Mouse (Mus musculus) heart, postnatal 36 days (tissue): ENCODE data around the gene Chil1. TPM values are rescaled to one million over a fixed set of nuclear protein-coding genes. Genes with fewer than 3 reads are reported as not detected.
A peak's percentile ranks its signal among the peaks of the same experiment; 100 is the strongest.

Experiments
- DNase-seq, 2 experiments: peaks; one replicate each; pipeline ENCODE4 v3.0.0; 2021 to 2022
- intact Hi-C: fragments of 180-260 bp; cut with DNase I; formaldehyde crosslinking; loops from one replicate; pipeline ENCODE4 v1.15.1; 2025
- total RNA-seq, 2 experiments: library from RNA; stranded (reverse); gene quantifications; 2 replicates each; pipeline ENCODE4 v1.2.3; 2021

Chil1 gene
- total RNA-seq, result 1 to 10 TPM in 1 of 2 experiments, under 1 TPM in 1; 0.57 to 1.1 TPM

DNA sequence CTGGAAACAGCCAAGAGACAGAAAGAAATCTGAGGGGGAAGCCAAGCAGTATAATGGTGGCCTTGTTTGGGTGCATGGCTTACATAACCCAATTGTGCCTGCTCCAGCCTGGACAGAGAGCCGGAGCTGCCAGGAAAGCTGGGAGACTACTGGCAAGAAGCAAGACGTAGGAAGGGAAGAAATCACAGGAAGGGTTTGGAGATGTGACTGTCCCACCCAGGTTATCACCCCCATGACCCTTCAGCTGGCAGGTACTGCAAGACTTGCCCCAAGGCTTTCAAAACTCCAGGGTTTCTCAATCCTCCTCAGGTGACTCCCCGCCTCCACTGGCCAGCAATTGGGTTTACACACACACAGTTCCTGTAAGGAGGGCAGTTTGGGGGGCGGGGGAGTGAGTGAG lies at the start of gene Chil1:
Gene Chil1, plus strand, starts transcription at position 152 of the 400 bp plus-strand sequence.
- no peak for DNase-seq
- intact Hi-C loops, result no loop called here

DNA sequence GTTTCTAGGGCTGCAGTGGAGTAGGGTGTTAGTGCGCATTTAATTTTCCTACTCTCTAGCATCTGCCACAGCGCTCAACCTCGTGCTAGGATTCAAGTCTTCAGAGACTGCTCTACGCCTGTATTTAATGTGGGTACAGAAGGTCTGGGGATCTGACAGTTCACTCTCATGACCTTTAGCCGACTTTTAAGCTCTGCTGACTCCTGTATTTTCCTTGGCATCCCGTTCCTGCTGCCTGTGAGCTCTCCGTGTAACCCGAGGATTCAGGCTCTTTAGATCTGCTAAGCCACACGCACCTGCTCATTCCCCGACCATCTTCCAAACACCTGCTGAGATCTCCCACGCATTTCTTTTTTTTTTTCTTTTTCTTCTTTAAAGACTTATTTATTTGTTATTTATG lies 48.7 kb upstream of the Chil1 start:
- intact Hi-C loops, result no loop called here
- no peak for DNase-seq

DNA sequence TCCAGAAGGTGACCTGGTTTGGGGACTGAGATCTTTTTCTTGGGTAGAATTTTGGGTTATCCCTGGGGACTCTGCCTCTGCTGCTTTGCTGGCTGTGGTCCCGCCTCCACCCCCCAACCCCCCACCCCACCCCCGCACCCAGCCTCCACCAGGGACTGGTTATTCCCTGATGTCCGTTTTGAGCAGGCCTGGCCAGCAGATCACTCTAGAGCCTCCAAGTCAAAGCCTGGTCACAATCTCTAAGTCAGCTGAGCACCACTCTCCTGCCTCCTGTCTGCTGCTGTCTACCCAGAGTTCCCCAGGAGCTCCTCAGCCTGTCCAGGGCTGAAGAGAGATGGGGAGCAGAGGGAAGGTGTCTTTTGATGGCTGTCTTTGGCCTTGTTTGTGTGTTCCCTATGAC lies 45.6 kb upstream of the Chil1 start:
- intact Hi-C loops, result no loop called here

DNA sequence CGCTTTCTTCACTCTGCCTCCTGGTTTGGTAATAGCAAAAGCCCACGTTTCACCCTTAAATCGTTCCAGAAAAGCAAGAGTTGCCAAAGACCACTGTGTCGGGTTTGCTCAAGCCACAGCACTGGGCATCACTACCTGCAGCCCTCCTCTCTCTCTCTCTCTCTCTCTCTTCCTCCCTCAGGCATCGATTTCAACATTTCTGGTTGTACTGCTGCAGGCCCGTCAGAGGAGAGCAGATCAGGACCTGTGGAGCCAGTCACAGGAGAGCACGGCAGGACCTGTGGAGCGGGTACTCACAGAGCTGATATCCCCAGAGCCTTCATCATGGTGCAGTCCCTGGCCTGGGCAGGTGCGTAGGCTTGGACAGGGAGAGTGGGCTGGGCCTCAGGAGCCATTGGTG lies 43.6 kb upstream of the Chil1 start:
- intact Hi-C loops, result no loop called here
- DNase-seq, result no peak

More for the DNA sequence above, 45.6 kb upstream of the Chil1 start:
- DNase-seq, result no peak

DNA sequence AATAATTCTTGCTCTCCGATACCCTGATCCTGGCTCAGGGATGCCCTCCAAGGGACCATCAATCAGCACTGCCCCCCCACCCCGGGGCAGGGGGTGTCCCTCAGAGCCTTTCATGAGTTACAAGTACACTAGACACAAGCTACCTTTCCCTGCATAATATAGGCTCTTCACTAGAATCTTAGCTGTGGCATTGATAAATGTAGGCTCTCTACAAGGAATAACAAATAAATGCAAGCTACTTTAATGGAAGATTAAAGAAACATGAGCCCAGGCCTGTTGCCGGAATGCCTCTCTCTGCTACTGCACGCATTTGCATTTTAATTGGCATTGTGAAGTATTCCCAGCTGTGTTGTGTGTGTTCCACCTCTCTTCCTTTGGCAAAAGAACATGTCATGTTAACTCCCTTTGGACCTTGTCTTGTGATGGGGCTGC lies 39.6 kb upstream of the Chil1 start:
- no peak for DNase-seq
- intact Hi-C loops, result no loop called here

DNA sequence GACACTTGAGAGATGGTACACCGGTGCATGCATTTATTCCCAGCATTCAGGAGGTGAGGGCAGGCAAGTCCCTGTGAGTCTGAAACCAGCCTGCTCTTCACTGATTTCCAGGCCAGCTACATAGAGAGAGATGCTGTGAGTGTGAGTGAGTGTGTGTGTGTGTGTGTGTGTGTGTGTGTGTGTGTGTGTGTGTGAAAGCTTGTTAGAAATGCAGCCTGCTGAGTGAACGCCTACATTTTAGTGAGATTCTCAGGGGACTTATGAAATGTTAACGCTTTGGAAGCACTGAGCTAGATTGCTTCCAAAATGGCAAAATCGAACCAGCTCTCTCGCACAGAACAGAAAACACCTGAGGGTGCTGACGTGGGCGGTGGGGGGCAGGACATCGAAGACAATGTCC lies 35.9 kb upstream of the Chil1 start:
- intact Hi-C loops, result no loop called here
- DNase-seq, result no peak

DNA sequence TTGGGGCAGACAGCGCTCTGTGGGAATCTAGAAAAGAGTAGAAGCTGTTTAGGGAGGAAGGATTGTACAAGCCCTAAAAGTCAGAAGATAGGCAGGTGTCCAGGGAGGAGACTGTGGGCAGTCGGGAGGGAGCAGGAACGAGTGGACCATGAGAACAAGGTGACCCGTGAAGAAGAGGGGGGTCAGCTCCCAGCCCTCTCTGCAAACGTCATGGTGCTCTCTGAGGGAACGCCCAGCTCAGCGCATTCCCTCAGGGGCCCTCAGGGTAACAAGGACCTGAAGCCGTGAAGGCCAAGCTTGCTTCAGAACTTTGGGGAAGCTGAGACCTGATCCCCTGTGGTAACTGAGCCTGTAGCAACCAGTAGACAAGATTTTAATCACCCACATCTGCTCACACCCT lies 31.9 kb upstream of the Chil1 start:
- DNase-seq, result no peak
- intact Hi-C loops, result loop anchor here (2.0 kb wide), 2 partner anchors 47 to 173 kb away; no protein-coding TSS in a partner anchor

DNA sequence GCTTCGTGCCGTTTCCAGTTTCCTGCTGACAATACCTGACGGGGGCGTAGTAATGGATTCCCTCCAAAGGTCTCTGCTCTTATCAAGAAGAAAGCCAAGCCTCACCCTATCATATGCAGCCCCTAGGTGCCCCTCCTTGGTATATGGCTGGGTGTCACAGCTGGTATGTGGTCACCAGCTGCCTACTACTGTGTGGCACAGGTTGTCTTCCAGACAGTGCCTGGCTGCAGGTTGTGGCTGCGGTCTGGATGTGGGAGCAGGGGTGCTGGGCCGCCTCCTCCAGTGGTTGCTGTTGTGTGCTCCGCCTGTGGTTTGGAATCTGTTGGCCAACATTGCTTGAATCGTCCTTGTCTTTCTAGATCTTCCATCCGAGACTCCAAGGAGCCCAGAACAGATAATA lies 31.2 kb upstream of the Chil1 start:
- intact Hi-C loops, result loop anchor here (1.0 to 2.0 kb wide), 4 partner anchors 46 to 182 kb away; partner anchors contain the start of gene Ppfia4

DNA sequence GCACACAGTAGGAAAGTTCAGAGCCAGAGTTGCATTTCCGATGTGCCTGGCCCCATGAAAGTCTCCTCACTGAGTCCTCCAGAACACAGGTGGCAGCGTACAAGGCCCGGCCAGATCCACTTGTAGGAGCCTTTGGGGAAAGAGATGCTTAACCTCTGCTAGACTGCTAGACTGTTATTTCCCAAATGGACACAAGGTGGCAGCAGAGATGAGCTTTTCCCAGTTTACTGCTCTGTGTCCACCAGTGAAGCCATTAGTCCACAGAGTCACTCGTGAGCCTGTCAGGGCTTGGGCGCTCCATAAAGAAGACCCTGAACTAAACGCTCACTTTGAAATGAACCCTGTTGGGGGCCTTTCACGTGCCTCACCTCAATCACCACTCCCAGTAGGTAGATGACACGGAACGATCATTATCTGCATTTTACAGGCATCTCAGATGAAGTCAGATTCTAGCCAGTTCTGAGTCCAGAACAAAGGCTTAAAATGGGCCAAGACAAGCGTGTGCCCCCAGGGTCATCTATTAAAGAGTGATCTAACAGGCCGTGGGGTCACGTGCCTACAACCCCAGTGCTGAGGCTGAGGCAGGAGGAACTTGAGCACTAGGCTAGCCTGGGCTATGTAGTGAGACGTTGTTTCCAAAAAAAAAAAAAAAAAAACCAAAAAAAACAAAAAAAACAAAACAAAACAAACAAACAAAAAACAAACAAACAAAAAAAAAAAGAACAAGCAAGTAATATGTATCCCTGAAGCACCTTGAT lies 30.1 kb upstream of the Chil1 start:
- intact Hi-C loops, result loop anchor here (1.0 to 2.0 kb wide), 4 partner anchors 45 to 180 kb away; partner anchors contain the start of gene Ppfia4
- DNase-seq, result peak; percentile 81 to 85

More for the DNA sequence above, 31.2 kb upstream of the Chil1 start:
- DNase-seq, result no peak

DNA sequence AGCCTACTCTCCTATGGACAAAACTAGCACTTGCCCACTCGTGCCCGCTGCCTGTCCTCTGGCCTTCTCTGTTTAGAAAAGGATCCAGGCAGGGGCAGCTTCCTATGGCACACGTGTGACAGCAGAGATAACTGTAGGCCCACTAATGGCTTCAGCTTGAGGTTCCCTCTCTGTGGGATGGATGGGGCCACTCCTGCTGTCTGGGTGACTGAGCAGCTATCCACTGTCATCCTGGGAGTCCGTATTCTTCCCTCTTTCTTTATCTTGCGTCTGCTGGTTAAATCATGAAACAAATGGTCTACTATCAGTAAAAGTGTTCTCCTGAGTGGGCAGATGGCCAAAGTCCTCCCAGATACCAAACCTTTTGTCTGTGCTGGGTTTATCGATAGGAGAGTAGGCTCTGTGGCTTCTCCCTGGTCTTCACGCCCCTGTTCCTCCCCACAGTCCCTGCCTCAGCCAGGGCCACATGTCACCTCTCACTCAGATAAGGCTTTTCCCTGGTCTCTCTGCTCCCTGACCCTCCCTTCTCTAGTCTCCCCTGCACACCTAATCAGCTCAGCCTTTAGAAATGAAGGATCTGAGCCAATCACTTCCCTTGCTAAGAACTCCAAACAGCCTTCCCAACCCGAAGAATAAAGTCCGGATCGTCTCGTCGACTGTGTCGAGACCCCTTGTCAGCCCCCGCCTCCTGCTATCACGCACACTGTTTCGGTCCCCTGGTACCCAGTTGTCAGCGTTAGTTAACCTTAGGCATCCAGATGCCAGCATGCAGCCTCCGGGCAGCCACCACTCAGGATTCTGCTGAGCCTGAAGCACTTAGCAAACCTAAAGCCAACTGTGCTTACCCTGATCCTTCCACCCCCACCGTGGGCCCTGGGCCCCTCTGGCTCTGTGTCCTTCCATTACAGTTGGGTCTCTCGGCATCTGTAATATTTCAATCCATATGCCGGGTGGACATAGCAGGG lies 29.1 kb upstream of the Chil1 start:
- intact Hi-C loops, result no loop called here
- no peak for DNase-seq

DNA sequence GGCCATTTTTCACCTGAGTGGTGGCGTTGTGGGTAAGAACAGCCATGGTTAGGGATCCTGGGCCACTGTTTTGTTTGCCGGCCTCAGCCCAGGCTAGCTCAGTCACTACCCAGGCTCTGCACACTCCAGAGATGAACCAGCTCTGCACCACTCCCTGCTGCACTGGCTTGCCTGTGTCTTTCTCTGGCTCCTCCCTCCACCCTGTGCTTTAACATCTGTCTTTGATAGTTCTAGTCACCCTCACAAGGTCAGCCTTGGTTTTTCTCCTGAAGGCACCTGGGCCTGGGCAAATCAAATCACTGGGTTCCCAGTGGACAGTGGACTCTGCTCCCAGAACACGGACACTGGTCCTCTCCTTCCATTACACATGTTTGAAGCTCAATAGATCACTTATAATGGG lies 27.9 kb upstream of the Chil1 start:
- no peak for DNase-seq
- intact Hi-C loops, result no loop called here

DNA sequence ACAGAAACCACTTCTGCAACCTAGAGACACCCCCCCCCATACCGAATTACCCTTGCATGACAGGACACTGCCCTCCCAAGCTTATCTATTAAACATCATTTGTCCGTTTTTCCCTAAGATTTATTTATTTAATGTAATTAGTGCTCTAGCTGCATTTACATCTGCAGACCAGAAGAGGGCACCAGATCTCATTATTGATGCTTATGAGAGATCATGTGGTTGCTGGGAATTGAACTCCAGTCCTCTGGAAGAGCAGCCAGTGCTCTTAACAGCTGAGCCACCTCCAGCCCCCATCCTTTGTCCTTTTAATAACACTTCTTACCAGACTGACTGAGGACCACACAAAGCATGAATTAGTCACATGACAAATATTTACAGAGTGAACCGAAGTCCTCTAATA lies 27.3 kb upstream of the Chil1 start:
- DNase-seq, result no peak
- intact Hi-C loops, result no loop called here

DNA sequence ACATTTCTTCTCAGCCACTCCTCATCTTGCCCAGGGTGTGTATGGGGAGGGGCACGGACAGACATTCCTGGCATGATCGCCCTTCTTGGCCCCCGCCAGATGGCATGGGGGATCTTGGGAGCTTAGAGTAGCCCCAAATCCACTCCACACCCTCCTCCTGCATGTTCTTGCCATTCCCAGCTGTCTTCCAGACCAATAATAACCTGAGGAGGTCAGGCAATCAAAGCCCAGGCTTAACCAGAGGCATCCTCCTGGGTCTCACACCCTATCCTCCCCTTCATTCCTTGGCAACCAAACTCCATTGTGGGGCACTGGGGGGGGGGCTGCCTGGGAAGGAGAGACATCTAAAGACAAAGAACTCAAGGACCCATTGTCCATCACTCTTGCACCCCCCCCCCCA lies 21.6 kb upstream of the Chil1 start:
- intact Hi-C loops, result no loop called here

DNA sequence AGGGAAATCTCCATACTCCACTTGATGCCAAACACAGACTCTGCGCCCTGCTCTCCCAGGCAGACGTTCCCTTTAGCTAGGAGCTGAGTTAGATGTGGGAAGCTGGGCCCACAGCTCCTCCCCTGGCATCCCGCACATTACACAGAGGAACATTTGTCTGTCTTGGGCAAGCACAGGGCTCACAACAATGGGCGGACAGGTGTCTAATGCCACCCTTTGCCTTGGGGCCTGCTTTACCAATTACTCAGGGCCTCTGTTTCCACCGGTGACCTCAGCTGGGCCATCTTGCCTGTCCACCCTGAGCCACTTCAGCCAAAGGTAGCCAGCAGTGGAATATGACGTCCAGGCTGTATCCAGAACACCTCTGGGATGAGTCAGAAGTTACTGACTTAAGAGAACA lies 20.6 kb upstream of the Chil1 start:
- DNase-seq, result no peak
- intact Hi-C loops, result no loop called here

More for the DNA sequence above, 21.6 kb upstream of the Chil1 start:
- DNase-seq, result no peak

DNA sequence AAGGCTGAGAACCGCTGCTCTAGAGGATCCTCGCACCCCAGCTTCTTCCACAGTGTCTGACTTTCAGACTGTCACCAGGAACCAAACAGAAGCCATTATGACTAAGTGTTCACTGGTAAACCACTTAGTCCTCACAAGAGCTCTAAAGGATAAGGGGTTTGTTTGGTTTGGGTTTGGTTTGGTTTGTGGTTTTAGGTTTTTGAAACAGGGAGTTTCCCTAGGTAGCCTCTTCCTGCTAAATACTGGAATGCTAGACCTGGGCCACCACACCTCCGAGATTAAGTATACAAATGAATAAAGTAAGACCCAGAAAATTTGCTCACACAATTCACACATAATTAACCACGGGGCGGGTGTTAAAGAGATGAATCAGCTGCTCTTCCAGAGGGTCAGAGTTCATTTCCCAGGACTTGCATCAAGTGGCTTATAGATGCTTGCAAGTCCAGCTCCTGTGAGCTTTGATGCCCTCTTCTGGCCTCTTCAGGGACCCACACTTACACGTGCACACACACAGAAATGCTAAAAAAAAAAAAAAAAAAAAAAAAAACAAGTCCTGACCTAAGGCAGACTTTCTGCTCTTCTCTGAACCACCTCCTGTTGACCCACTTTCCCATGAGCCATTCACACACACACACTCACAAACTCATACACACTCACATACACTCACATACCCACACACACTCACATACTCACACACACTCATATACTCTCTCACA lies 19.3 kb upstream of the Chil1 start:
- intact Hi-C loops, result no loop called here
- no peak for DNase-seq

DNA sequence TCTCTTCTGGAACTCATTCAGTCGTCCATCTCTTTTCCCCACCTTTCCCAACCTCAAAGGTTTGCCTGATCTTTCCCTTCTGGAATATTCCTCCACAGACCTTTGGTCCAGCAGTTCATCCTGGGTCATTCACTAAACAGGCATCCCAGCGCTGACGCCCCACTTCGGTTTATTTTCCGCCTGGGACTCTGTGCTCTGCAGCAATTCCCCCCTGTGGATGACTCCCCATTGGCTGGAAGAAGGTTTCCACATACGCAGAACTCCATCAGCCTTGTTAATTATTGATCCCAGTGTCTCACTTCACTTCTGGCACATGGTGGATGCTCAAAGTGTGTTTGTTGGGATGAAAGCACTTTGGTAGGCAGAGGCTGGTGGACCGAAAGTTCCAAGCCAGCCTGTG lies 18.5 kb upstream of the Chil1 start:
- no peak for DNase-seq
- intact Hi-C loops, result no loop called here

DNA sequence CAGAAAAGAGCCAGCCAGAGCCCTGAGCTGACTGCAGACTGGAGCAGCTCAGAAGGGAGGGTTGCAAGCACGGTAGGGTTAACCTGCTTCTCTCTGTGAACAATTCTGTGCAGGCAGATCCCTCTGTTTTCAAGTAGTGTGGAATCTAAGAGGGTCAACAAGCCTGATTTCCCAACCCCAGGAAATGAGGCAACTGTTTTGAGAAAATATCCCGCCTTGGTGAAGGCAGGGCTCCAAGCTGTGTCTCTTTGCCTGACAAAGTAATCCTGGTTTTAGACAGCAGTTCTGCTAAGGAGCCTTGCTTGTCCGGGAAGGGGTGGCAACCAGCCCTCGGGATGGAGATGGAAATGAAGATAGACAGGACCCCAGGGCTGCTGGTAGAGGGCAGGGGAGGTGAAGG lies 17.5 kb upstream of the Chil1 start:
- intact Hi-C loops, result no loop called here
- DNase-seq, result no peak

DNA sequence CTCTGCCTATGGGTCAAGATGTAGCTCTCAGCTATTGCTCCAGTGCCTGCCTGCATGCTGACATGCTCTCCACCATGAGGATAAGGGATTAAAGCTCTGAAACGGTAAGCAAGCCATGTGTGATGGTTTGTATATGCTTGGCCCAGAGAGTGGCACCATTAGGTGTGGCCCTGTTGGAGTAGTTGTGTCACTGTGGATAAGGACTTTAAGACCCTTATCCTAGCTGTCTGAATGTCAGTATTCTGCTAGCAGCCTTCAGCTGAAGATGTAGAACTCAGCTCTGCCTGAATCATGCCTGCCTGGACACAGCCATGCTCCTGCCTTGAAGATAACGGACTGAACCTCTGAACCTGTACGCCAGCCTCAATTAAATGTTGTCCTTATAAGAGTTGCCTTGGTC lies 15.4 kb upstream of the Chil1 start:
- DNase-seq, result no peak
- intact Hi-C loops, result no loop called here

DNA sequence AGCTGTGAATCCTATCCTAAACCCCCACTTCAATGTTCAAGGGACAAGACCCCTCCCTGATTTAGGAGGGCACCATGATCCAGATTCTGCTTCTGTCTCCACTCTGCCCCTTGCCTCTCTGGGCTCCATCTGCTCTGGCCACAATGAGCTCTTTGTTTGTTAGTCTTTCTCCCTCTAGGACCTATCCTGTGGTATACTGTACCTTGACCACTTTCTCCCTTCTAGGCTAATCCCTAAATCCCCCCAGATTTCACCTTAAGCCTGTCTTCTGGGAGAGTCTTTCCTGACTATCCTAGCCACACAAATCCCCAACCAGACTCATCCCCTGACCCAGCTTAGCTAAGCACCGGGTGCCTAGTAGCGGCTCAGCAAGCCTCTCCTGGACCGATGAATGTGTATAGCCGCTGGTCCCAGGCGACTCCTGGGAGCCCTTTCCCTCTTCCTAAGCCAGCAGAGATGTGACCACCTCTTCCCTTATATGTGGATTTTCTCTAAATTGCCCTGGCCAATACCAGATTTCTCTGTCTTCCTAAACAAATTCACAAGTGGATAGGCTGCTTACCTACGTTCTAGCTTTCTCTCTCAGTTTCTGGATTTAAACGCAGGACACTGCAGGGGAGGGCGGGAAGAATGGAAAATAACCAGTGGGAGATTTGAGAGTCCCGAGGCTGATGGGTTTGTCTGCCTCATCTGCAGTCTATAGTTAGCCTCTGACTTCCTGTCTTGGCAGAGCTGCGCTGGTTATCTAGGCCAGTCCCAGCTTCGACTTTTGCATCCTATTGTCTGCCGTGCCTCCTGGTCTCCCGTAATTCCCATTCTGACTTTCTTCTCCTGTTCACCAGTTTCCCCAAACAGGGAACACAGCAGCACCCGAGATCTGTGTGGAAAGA lies 14.3 kb upstream of the Chil1 start:
- intact Hi-C loops, result no loop called here
- peak; percentile 18 to 25 for DNase-seq

DNA sequence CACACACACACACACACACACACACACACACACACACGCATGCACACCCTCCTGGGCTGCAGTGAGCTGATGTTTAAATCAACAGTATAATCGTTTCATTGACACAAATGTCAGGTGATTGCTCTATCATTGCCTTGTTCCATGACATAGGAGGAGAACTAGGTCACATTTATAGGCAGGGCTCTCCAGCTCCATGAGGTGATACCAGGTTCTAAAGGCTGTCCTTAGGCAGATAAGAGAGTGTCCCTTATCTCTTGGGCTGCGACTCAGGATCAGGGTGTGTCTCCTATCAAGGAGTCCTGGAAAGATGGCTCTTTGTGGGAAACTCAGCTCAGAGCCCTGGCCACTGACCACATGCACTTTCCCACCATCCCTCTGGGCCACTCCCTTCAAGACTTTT lies 13.4 kb upstream of the Chil1 start:
- DNase-seq, result no peak
- intact Hi-C loops, result no loop called here
